Mouse (Mus musculus) stomach, embryonic 16.5 days (tissue): Measurements from ENCODE around the gene Pid1. TPM values are rescaled to one million over a fixed set of nuclear protein-coding genes. Genes with fewer than 3 reads are reported as not detected.

ENCODE experiments used
- ATAC-seq: fragments of 200-750 bp; cut with Nextera tagmentation; 2 replicates; pipeline ENCODE4 v1.8.0; 2017; ENCODE audit warnings: moderate number of reproducible peaks, moderate TSS enrichment; ENCODE audit not compliant: insufficient read depth, low FRiP score
- H3K27ac ChIP-seq: fragments of 300-500 bp; sonication (generic); 2 replicates; pipeline ENCODE4 v1.5.1; 2014; ENCODE audit warnings: low read length
- H3K27me3 ChIP-seq: fragments of 300-500 bp; sonication (generic); 2 replicates; pipeline ENCODE4 v1.6.1; 2014; ENCODE audit warnings: low read length, control low read depth, mixed read lengths; ENCODE audit not compliant: control insufficient read depth, insufficient read depth
- H3K36me3 ChIP-seq: fragments of 300-500 bp; sonication (generic); 2 replicates; pipeline ENCODE4 v1.6.1; 2014; ENCODE audit warnings: low read length; ENCODE audit not compliant: control insufficient read depth, insufficient read depth
- H3K4me1 ChIP-seq: fragments of 300-500 bp; sonication (generic); 2 replicates; pipeline ENCODE4 v1.6.1; 2014; ENCODE audit warnings: low read length, control low read depth, mixed read lengths; ENCODE audit not compliant: control insufficient read depth, insufficient read depth
- H3K4me2 ChIP-seq: fragments of 300-500 bp; sonication (generic); 2 replicates; pipeline ENCODE4 v1.6.1; 2014; ENCODE audit warnings: low read depth, low read length, mixed read lengths
- H3K4me3 ChIP-seq: fragments of 300-500 bp; sonication (generic); replicated peaks from 2 replicates; pipeline ENCODE4 v1.5.1; 2014; ENCODE audit warnings: mild to moderate bottlenecking, low read length
- H3K9ac ChIP-seq: fragments of 300-500 bp; sonication (generic); 2 replicates; pipeline ENCODE4 v1.6.1; 2014; ENCODE audit warnings: low read length
- H3K9me3 ChIP-seq: fragments of 300-500 bp; sonication (generic); replicated peaks from 2 replicates; pipeline ENCODE4 v1.6.1; 2016; ENCODE audit warnings: low read length, control low read depth; ENCODE audit not compliant: control insufficient read depth
- whole genome bisulfite sequencing: fragments of 180-500 bp; shearing (Covaris S2); extraction: QIAGEN DNeasy Blood & Tissue Kit; methylation state at CpG from one replicate; pipeline ENCODE4 v1.1.7; 2014; 5-methylcytosine and 5-hydroxymethylcytosine counted together
- polyA plus RNA-seq: library from polyadenylated mRNA; unstranded; fragments of >200 nt; fragmentation: Nextera tagmentation; extraction: Ambion mirVana; gene quantifications from 2 replicates; pipeline ENCODE4 v1.2.1, GENCODE M21; 2015

Pid1 gene
- polyA plus RNA-seq, 1 experiment from 2014 or later: 21.9 TPM

DNA sequence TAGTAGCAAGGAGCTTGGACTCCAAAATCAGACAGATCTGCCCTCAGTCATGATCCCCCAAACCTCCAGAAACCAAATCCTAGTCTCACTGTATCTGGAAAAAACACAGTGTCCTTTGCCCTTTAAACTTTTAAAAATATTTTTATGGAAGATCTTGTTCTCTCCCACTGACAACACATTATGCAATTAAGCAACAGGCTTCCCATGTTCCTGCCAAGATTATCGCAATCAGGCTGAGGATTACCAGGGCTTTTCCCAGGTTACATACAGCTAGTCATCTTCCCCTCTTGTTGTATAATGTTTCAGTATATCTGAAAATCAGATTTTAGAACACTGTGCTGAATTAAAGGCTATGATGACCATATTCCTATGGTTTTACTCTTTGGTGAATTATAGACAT is 64.3 kb downstream of the Pid1 start:
- no peak overlapping the region for H3K27ac ChIP-seq
- H3K4me1 ChIP-seq: no peaks in the 10 kb centered on the region
- WGBS: 79% methylated on average over 1 of the region's 1 CpGs
- H3K9ac ChIP-seq: no peak overlapping the region
- no peak overlapping the region for H3K4me2 ChIP-seq
- no peak overlapping the region for H3K4me3 ChIP-seq
- no peaks in the 10 kb centered on the region for H3K36me3 ChIP-seq
- no peak for ATAC-seq
- H3K27me3 ChIP-seq: no peaks in the 10 kb centered on the region
- H3K9me3 ChIP-seq: no peaks in the 10 kb centered on the region

- ATAC-seq: peak; percentile 61; the same call in 1 of the 2 replicates
- Histone ChIP-seq H3K9ac (no peak overlapping the region), H3K4me1 (no peaks in the 10 kb centered on the region), H3K4me3 (no peak overlapping the region), H3K9me3 (no peaks in the 10 kb centered on the region), H3K27ac (no peak overlapping the region), H3K27me3 (no peaks in the 10 kb centered on the region), H3K4me2 (no peak overlapping the region), H3K36me3 (no peaks in the 10 kb centered on the region)
- 28% methylated on average over 6 of the region's 6 CpGs for WGBS
These were observed 77.3 kb downstream of the Pid1 start for GRCm38 (mm10) chr1:84286682-84287111.

- Histone ChIP-seq H3K4me1 (no peaks in the 10 kb centered on the region), H3K27me3 (no peaks in the 10 kb centered on the region), H3K4me2 (no peak overlapping the region), H3K9ac (no peak overlapping the region), H3K9me3 (no peaks in the 10 kb centered on the region), H3K4me3 (no peak overlapping the region), H3K27ac (no peak overlapping the region), H3K36me3 (no peaks in the 10 kb centered on the region)
- ATAC-seq: no peak
- 78% methylated on average over 7 of the region's 7 CpGs for WGBS
These were observed 78.4 kb downstream of the Pid1 start for GRCm38 (mm10) chr1:84285620-84286019.

DNA sequence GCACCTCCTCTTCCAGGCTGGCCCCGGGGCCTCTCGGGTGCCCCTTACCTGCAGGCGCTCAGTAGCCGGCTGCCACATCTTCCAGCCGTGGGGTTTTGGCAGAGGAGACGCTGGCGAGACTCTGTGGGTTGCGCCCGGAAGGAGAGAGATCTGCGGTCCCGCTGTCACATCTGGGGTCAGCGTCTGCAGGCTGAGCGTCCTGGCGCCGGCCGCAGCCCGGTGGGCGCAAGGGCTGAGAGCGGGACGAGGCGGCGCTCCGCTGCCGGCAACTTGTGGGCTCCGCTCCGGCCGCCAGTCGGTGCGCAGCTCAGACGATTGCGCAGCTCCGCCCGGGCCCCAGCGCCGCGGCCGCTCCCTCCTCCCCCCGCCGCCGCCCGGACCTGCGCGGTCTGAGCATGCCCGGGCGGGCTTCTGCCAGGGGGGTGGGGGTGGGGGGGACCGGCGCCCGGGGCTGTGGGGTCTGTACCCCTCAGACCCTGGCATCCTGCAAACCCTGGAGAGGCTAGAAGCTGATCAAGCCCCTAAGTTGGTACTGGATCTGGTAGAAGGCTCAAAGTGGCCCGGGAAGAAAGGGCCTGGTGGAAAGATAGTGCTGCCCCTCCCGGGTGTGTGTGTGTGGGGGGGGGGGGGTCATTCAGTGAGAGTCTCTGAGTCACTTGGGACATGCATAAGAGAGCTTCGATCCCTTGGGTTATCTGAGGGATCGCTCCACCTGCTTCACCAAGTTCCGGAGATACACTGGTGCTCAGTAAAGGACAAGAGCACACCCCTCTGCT is 79.5 kb downstream of the Pid1 start:
- Histone ChIP-seq H3K4me1 (no peaks in the 10 kb centered on the region), H3K9ac (peak overlapping the region; percentile 74), H3K36me3 (no peaks in the 10 kb centered on the region), H3K4me3 (peak overlapping the region; percentile 61), H3K4me2 (peak overlapping the region; percentile 83), H3K27me3 (no peaks in the 10 kb centered on the region), H3K9me3 (no peaks in the 10 kb centered on the region), H3K27ac (no peak overlapping the region)
- WGBS: 4% methylated on average over 44 of the region's 53 CpGs
- ATAC-seq: peak; percentile 80

- H3K36me3 ChIP-seq: no peaks in the 10 kb centered on the region
- no peaks in the 10 kb centered on the region for H3K27me3 ChIP-seq
- H3K4me3 ChIP-seq: peak overlapping the region; percentile 61
- ATAC-seq: no peak
- 12% methylated on average over 2 of the region's 2 CpGs for WGBS
- H3K9me3 ChIP-seq: no peaks in the 10 kb centered on the region
- H3K4me2 ChIP-seq: peak overlapping the region; percentile 83
- H3K4me1 ChIP-seq: no peaks in the 10 kb centered on the region
- no peak overlapping the region for H3K27ac ChIP-seq
- H3K9ac ChIP-seq: no peak overlapping the region
These were observed 80.9 kb downstream of the Pid1 start for GRCm38 (mm10) chr1:84283119-84283518.

DNA sequence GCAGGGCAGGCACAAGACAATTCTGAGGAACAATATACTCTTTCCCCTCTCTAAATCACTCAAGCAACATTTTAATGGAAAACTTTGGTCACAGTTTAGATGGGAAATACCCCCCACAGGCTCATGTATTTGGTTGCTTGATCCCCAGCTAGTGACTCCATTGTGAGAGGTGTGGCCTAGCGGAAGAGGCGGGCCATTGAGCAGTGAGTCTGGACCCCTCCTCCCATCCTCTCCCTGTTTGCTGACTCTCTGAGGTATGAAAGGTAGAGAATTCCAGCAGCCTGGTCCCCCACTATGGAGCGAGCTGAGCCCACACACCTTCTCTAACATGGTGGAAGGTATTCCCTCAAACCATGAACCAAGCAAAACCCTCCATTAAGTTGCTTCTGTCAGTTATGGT is 83.8 kb downstream of the Pid1 start:
- 91% methylated on average over 3 of the region's 3 CpGs for WGBS
- H3K9me3 ChIP-seq: no peaks in the 10 kb centered on the region
- no peak overlapping the region for H3K4me2 ChIP-seq
- no peaks in the 10 kb centered on the region for H3K27me3 ChIP-seq
- H3K36me3 ChIP-seq: no peaks in the 10 kb centered on the region
- H3K27ac ChIP-seq: no peak overlapping the region
- H3K9ac ChIP-seq: no peak overlapping the region
- ATAC-seq: no peak
- no peak overlapping the region for H3K4me3 ChIP-seq
- no peaks in the 10 kb centered on the region for H3K4me1 ChIP-seq

DNA sequence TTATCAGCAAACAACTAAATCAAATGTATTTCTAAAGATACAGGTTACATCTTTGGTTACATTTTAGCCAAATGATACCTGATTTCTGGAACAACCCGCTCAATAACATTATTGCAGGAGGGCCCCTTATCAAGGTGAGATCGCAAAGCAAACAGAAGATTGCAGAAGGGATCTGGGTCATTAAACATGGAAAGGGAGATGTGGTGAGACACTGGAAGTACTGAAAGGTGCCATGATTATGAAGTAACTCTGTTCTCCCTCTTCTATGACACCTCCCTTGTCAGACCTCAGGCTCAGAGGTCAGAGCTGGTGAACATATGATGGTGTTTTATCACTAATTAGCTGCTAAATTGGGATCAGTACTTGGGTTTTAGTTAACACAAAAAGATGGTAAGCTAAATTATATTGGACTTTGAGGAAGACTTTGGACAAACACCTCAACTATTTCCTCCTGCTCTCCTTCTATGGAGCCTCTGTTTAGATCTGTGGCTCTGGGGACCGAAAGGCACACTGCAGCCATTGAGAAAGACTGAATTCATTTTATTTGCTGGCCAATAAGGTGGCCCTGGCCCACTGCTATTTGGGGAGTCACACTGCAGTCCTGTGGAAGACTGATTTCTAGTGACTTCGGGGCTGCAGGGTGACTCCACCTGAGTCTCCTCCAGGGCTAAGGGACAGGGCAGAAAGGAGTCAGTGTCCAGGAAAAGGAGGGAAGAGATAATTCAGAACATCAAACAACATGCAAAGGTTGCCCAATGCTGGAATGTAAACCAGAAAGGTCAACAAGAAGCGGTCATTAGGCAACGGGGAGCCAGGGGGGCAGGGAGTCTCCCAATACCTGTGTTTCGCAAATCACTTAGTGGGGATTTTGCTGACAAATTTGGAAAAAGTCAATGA is 85.4 kb downstream of the Pid1 start:
- Histone ChIP-seq H3K4me1 (no peaks in the 10 kb centered on the region), H3K9me3 (no peaks in the 10 kb centered on the region), H3K9ac (no peak overlapping the region), H3K4me3 (no peak overlapping the region), H3K36me3 (no peaks in the 10 kb centered on the region), H3K27me3 (no peaks in the 10 kb centered on the region), H3K4me2 (no peak overlapping the region), H3K27ac (no peak overlapping the region)
- 67% methylated on average over 7 of the region's 7 CpGs for WGBS
- ATAC-seq: no peak

DNA sequence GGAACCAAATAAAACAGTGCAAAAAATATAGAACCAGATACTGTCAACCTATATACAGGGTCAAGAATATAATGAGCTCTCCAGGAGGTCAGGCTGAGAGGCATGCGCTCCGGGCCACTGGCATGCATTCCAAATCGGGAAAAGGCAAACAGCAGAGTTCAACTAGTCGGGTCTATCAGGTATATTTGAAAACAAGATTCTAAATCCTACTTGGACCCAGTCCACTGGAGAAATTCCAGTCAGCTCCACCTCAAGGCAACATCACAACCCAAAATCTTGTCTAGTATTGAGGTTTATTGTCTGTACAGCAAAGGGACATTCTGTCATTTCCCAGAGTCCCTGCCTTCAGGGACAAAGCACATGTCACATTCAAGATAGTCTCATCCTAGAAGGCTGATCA is 91.0 kb downstream of the Pid1 start:
- Histone ChIP-seq H3K27me3 (no peaks in the 10 kb centered on the region), H3K9ac (no peak overlapping the region), H3K36me3 (no peaks in the 10 kb centered on the region), H3K4me1 (no peaks in the 10 kb centered on the region), H3K4me2 (no peak overlapping the region), H3K4me3 (no peak overlapping the region), H3K27ac (no peak overlapping the region), H3K9me3 (no peaks in the 10 kb centered on the region)
- 40% methylated on average over 4 of the region's 4 CpGs for WGBS
- ATAC-seq: no peak

- H3K27me3 ChIP-seq: no peaks in the 10 kb centered on the region
- WGBS: 65% methylated on average over 2 of the region's 2 CpGs
These were observed 92.2 kb downstream of the Pid1 start for GRCm38 (mm10) chr1:84271712-84272200.

More at GRCm38 (mm10) chr1:84271712-84272200, 92.2 kb downstream of the Pid1 start:
- no peak overlapping the region for H3K4me2 ChIP-seq
- no peak overlapping the region for H3K27ac ChIP-seq
- H3K9me3 ChIP-seq: no peaks in the 10 kb centered on the region
- H3K36me3 ChIP-seq: no peaks in the 10 kb centered on the region
- no peaks in the 10 kb centered on the region for H3K4me1 ChIP-seq
- no peak for ATAC-seq
- no peak overlapping the region for H3K4me3 ChIP-seq
- H3K9ac ChIP-seq: no peak overlapping the region
